Mouse (Mus musculus): ENCODE data around the gene Ndufs2.

- TF ChIP-seq CTCF (IDR thresholded peaks at IDR 0.05; ENCODE audit: control insufficient read depth, insufficient read depth, insufficient replicate concordance, low read depth, low read length) (no peak), POLR2A (IDR thresholded peaks at IDR 0.05; ENCODE audit: control insufficient read depth, low read depth, low read length) (no peak)
Measured at GRCm38 (mm10) chr1:171284491-171284890, 33.3 kb upstream of the Ndufs2 start.
